Mouse (Mus musculus): Measurements from ENCODE around the gene Plcb1. TPM values are rescaled to one million over a fixed set of nuclear protein-coding genes. Genes with fewer than 3 reads are reported as not detected.

Gene Plcb1
- 0.55 TPM for polyA plus RNA-seq (2012; fragmentation: generic; extraction: Trizol)
- long read RNA-seq, experiment 1, partial matches to known transcripts = 2 of 3 reads
- long read RNA-seq, experiment 1, other reads (novel, unspliced or antisense) = 1 of 3 reads
- long read RNA-seq, experiment 2 = 0 reads

- Histone ChIP-seq H3K36me3 (ENCODE audit: control insufficient read depth, insufficient read depth) (no peaks in the 10 kb centered on the region), H3K4me3 (ENCODE audit: insufficient read depth, poor library complexity, severe bottlenecking) (peak within 1 kb of the TSS; percentile 37)
- TF ChIP-seq CTCF (IDR thresholded peaks at IDR 0.05; ENCODE audit: control insufficient read depth, insufficient read depth, insufficient read length) = peak; percentile 96
- no peak for TF ChIP-seq MYOG (IDR thresholded peaks at IDR 0.05; ENCODE audit: control insufficient read depth, extremely low read depth, insufficient read length)
- TF ChIP-seq FOSL1 (IDR thresholded peaks at IDR 0.05; ENCODE audit: insufficient read depth, low read length, poor library complexity, severe bottlenecking) = no peak
- TF ChIP-seq MAX (IDR thresholded peaks at IDR 0.05) = no peak
Measured at GRCm38 (mm10) chr2:134785970-134786855, at the start of gene Plcb1. Gene Plcb1 (plus strand): TSS chr2:134786067.

GRCm38 (mm10) chr2:134755537-134755936 is 30.3 kb upstream of the Plcb1 start:
- TF ChIP-seq FOSL1 (IDR thresholded peaks at IDR 0.05; ENCODE audit: insufficient read depth, low read length, poor library complexity, severe bottlenecking) (no peak), MYOG (IDR thresholded peaks at IDR 0.05; ENCODE audit: control insufficient read depth, extremely low read depth, insufficient read length) (no peak), MYOD1 (IDR thresholded peaks at IDR 0.05; ENCODE audit: control insufficient read depth, insufficient read length, low read depth) (no peak), USF1 (IDR thresholded peaks at IDR 0.05; ENCODE audit: low read depth) (no peak), MAX (IDR thresholded peaks at IDR 0.05) (no peak)

More at GRCm38 (mm10) chr2:134785970-134786855, at the start of gene Plcb1:
- Histone ChIP-seq H3K79me3 (ENCODE audit: low read depth) (no peaks in the 10 kb centered on the region), H3ac (ENCODE audit: control insufficient read depth, insufficient read length, low read depth) (peak within 1 kb of the TSS; percentile 76), H3K79me2 (ENCODE audit: control insufficient read depth, insufficient read depth) (no peaks in the 10 kb centered on the region), H3K27me3 (ENCODE audit: control insufficient read depth, insufficient read depth, insufficient read length) (no peaks in the 10 kb centered on the region)

GRCm38 (mm10) chr2:134756086-134756485 is 29.8 kb upstream of the Plcb1 start:
- no peak overlapping the region for H3ac ChIP-seq (ENCODE audit: control insufficient read depth, insufficient read length, low read depth)
- H3K79me2 ChIP-seq (ENCODE audit: control insufficient read depth, insufficient read depth) = no peaks in the 10 kb centered on the region
- no peak overlapping the region for H3K4me3 ChIP-seq (ENCODE audit: insufficient read depth, poor library complexity, severe bottlenecking)
- no peaks in the 10 kb centered on the region for H3K79me3 ChIP-seq (ENCODE audit: low read depth)
- no peak for TF ChIP-seq CEBPB (IDR thresholded peaks at IDR 0.05; ENCODE audit: low read depth)
- no peak for TF ChIP-seq MYOG (IDR thresholded peaks at IDR 0.05; ENCODE audit: control insufficient read depth, extremely low read depth, insufficient read length)
- TF ChIP-seq CTCF (IDR thresholded peaks at IDR 0.05; ENCODE audit: control insufficient read depth, insufficient read depth, insufficient read length) = no peak
- no peak for TF ChIP-seq FOSL1 (IDR thresholded peaks at IDR 0.05; ENCODE audit: insufficient read depth, low read length, poor library complexity, severe bottlenecking)
- no peak for TF ChIP-seq MAX (IDR thresholded peaks at IDR 0.05)
- TF ChIP-seq USF1 (IDR thresholded peaks at IDR 0.05; ENCODE audit: low read depth) = no peak
- no peak for TF ChIP-seq MYOD1 (IDR thresholded peaks at IDR 0.05; ENCODE audit: control insufficient read depth, insufficient read length, low read depth)
- H3K36me3 ChIP-seq (ENCODE audit: control insufficient read depth, insufficient read depth) = no peaks in the 10 kb centered on the region
- no peaks in the 10 kb centered on the region for H3K27me3 ChIP-seq (ENCODE audit: control insufficient read depth, insufficient read depth, insufficient read length)

More at GRCm38 (mm10) chr2:134755537-134755936, 30.3 kb upstream of the Plcb1 start:
- Histone ChIP-seq H3K79me3 (ENCODE audit: low read depth) (no peaks in the 10 kb centered on the region), H3K36me3 (ENCODE audit: control insufficient read depth, insufficient read depth) (no peaks in the 10 kb centered on the region), H3ac (ENCODE audit: control insufficient read depth, insufficient read length, low read depth) (no peak overlapping the region), H3K4me3 (ENCODE audit: insufficient read depth, poor library complexity, severe bottlenecking) (no peak overlapping the region), H3K79me2 (ENCODE audit: control insufficient read depth, insufficient read depth) (no peaks in the 10 kb centered on the region), H3K27me3 (ENCODE audit: control insufficient read depth, insufficient read depth, insufficient read length) (no peaks in the 10 kb centered on the region)

GRCm38 (mm10) chr2:134761029-134761428 is 24.8 kb upstream of the Plcb1 start:
- no peaks in the 10 kb centered on the region for H3K27me3 ChIP-seq (ENCODE audit: control insufficient read depth, insufficient read depth, insufficient read length)
- H3K79me2 ChIP-seq (ENCODE audit: control insufficient read depth, insufficient read depth) = no peaks in the 10 kb centered on the region
- no peaks in the 10 kb centered on the region for H3K36me3 ChIP-seq (ENCODE audit: control insufficient read depth, insufficient read depth)
- H3K4me3 ChIP-seq (ENCODE audit: insufficient read depth, poor library complexity, severe bottlenecking) = no peak overlapping the region
- TF ChIP-seq MAX (IDR thresholded peaks at IDR 0.05) (no peak), CTCF (IDR thresholded peaks at IDR 0.05; ENCODE audit: control insufficient read depth, insufficient read depth, insufficient read length) (no peak), MYOG (IDR thresholded peaks at IDR 0.05; ENCODE audit: control insufficient read depth, extremely low read depth, insufficient read length) (no peak), FOSL1 (IDR thresholded peaks at IDR 0.05; ENCODE audit: insufficient read depth, low read length, poor library complexity, severe bottlenecking) (no peak), USF1 (IDR thresholded peaks at IDR 0.05; ENCODE audit: low read depth) (no peak), CEBPB (IDR thresholded peaks at IDR 0.05; ENCODE audit: low read depth) (no peak)
- H3K79me3 ChIP-seq (ENCODE audit: low read depth) = no peaks in the 10 kb centered on the region
- no peak overlapping the region for H3ac ChIP-seq (ENCODE audit: control insufficient read depth, insufficient read length, low read depth)

GRCm38 (mm10) chr2:134763406-134763990 is 22.4 kb upstream of the Plcb1 start:
- no peaks in the 10 kb centered on the region for H3K79me3 ChIP-seq (ENCODE audit: low read depth)

More at GRCm38 (mm10) chr2:134763406-134763990, 22.4 kb upstream of the Plcb1 start:
- H3K36me3 ChIP-seq (ENCODE audit: control insufficient read depth, insufficient read depth) = no peaks in the 10 kb centered on the region
- H3K79me2 ChIP-seq (ENCODE audit: control insufficient read depth, insufficient read depth) = no peaks in the 10 kb centered on the region
- H3K27me3 ChIP-seq (ENCODE audit: control insufficient read depth, insufficient read depth, insufficient read length) = no peaks in the 10 kb centered on the region
- no peak overlapping the region for H3ac ChIP-seq (ENCODE audit: control insufficient read depth, insufficient read length, low read depth)
- no peak for TF ChIP-seq USF1 (IDR thresholded peaks at IDR 0.05; ENCODE audit: low read depth)
- TF ChIP-seq MYOD1 (IDR thresholded peaks at IDR 0.05; ENCODE audit: control insufficient read depth, insufficient read length, low read depth) = no peak
- TF ChIP-seq CTCF (IDR thresholded peaks at IDR 0.05; ENCODE audit: control insufficient read depth, insufficient read depth, insufficient read length) = no peak
- TF ChIP-seq CEBPB (IDR thresholded peaks at IDR 0.05; ENCODE audit: low read depth) = no peak
- TF ChIP-seq MAX (IDR thresholded peaks at IDR 0.05) = no peak
- TF ChIP-seq MYOG (IDR thresholded peaks at IDR 0.05; ENCODE audit: control insufficient read depth, extremely low read depth, insufficient read length) = no peak
- H3K4me3 ChIP-seq (ENCODE audit: insufficient read depth, poor library complexity, severe bottlenecking) = no peak overlapping the region
